Mouse (Mus musculus): ENCODE measurements around the gene Thbs1.

Gene Thbs1

GRCm38 (mm10) chr2:118111488-118112131 lies at the start of gene Thbs1:
TSS of gene Thbs1 (plus strand) at chr2:118111876.
- peak; percentile 14 to 31 for DNase-seq (ENCODE audit: low spot score in 2 of 2)

- no peak for DNase-seq (ENCODE audit: low spot score in 2 of 2)
These were observed 47.4 kb upstream of the Thbs1 start for GRCm38 (mm10) chr2:118064121-118064764.

GRCm38 (mm10) chr2:118066065-118066770 lies 45.5 kb upstream of the Thbs1 start:
- DNase-seq (ENCODE audit: low spot score in 2 of 2) = peak; percentile 8 to 27

GRCm38 (mm10) chr2:118069975-118070374 lies 41.7 kb upstream of the Thbs1 start:
- DNase-seq (ENCODE audit: low spot score in 2 of 2) = peak; percentile 6 to 40

GRCm38 (mm10) chr2:118072811-118073372 lies 38.8 kb upstream of the Thbs1 start:
- DNase-seq (ENCODE audit: low spot score in 2 of 2) = no peak

- no peak for DNase-seq (ENCODE audit: low spot score in 2 of 2)
These were observed 37.6 kb upstream of the Thbs1 start for GRCm38 (mm10) chr2:118074030-118074429.

- DNase-seq (ENCODE audit: low spot score in 2 of 2) = no peak
These were observed 36.5 kb upstream of the Thbs1 start for GRCm38 (mm10) chr2:118075165-118075564.

- DNase-seq (ENCODE audit: low spot score in 2 of 2) = no peak
These were observed 32.5 kb upstream of the Thbs1 start for GRCm38 (mm10) chr2:118079131-118079530.

- no peak for DNase-seq (ENCODE audit: low spot score in 2 of 2)
These were observed 30.1 kb upstream of the Thbs1 start for GRCm38 (mm10) chr2:118081581-118081980.

- DNase-seq (ENCODE audit: low spot score in 2 of 2) = no peak
These were observed 28.0 kb upstream of the Thbs1 start for GRCm38 (mm10) chr2:118083652-118084051.

- no peak for DNase-seq (ENCODE audit: low spot score in 2 of 2)
These were observed 27.0 kb upstream of the Thbs1 start for GRCm38 (mm10) chr2:118084693-118085092.

- no peak for DNase-seq (ENCODE audit: low spot score in 2 of 2)
These were observed 26.0 kb upstream of the Thbs1 start for GRCm38 (mm10) chr2:118085647-118086046.

GRCm38 (mm10) chr2:118087044-118087726 lies 24.5 kb upstream of the Thbs1 start:
- DNase-seq (ENCODE audit: low spot score in 2 of 2) = no peak

GRCm38 (mm10) chr2:118091226-118091625 lies 20.4 kb upstream of the Thbs1 start:
- DNase-seq (ENCODE audit: low spot score in 2 of 2) = no peak

- DNase-seq (ENCODE audit: low spot score in 2 of 2) = no peak
These were observed 12.6 kb upstream of the Thbs1 start for GRCm38 (mm10) chr2:118099104-118099503.

GRCm38 (mm10) chr2:118102169-118102568 lies 9.5 kb upstream of the Thbs1 start:
- no peak for DNase-seq (ENCODE audit: low spot score in 2 of 2)

GRCm38 (mm10) chr2:118110225-118110915 lies 1.3 kb upstream of the Thbs1 start:
- no peak for DNase-seq (ENCODE audit: low spot score in 2 of 2)

- DNase-seq (ENCODE audit: low spot score in 2 of 2) = peak; percentile 60 to 75
These were observed 574 bp upstream of the Thbs1 start for GRCm38 (mm10) chr2:118111116-118111487.

- DNase-seq (ENCODE audit: low spot score in 2 of 2) = no peak
These were observed 762 bp downstream of the Thbs1 start for GRCm38 (mm10) chr2:118112438-118112837.

- no peak for DNase-seq (ENCODE audit: low spot score in 2 of 2)
These were observed 1.3 kb downstream of the Thbs1 start for GRCm38 (mm10) chr2:118112846-118113479.
